Mouse (Mus musculus): ENCODE measurements around the gene Smad1.

- TF ChIP-seq CTCF (IDR thresholded peaks at IDR 0.05; ENCODE audit: low read depth, low read length) (no peak), POLR2A (IDR thresholded peaks at IDR 0.05; ENCODE audit: insufficient read depth, low read length) (no peak), EP300 (IDR thresholded peaks at IDR 0.05; ENCODE audit: insufficient read depth, low read depth, low read length) (no peak)
Observed at GRCm38 (mm10) chr8:79376648-79377047, 22.7 kb downstream of the Smad1 start.
